Mouse (Mus musculus) T-helper 1 cell (primary cell): ENCODE data around the gene Dydc2.

Experiments
- in situ Hi-C: fragments of 300-600 bp; cut with MboI, MseI; formaldehyde crosslinking; loops from one replicate; pipeline ENCODE4 v1.15.1; 2025; ENCODE audit warnings: high pct_unique_total_duplicates

Gene Dydc2

GRCm38 (mm10) chr14:41001576-41001975, 67.4 kb downstream of the Dydc2 start:
- in situ Hi-C loops: no loop called here

GRCm38 (mm10) chr14:41000801-41001200, 68.2 kb downstream of the Dydc2 start:
- in situ Hi-C loops: no loop called here

- in situ Hi-C loops: no loop called here
These were observed 68.9 kb downstream of the Dydc2 start for GRCm38 (mm10) chr14:40999904-41000645.
